Mouse (Mus musculus): ENCODE results near the gene Cdc42. TPM values are rescaled to one million over a fixed set of nuclear protein-coding genes. Genes with fewer than 3 reads are reported as not detected.

The Cdc42 gene
- 462 and 495 TPM in 2 replicates for polyA plus RNA-seq (2015; fragmentation: Nextera tagmentation; extraction: Ambion mirVana)

DNA sequence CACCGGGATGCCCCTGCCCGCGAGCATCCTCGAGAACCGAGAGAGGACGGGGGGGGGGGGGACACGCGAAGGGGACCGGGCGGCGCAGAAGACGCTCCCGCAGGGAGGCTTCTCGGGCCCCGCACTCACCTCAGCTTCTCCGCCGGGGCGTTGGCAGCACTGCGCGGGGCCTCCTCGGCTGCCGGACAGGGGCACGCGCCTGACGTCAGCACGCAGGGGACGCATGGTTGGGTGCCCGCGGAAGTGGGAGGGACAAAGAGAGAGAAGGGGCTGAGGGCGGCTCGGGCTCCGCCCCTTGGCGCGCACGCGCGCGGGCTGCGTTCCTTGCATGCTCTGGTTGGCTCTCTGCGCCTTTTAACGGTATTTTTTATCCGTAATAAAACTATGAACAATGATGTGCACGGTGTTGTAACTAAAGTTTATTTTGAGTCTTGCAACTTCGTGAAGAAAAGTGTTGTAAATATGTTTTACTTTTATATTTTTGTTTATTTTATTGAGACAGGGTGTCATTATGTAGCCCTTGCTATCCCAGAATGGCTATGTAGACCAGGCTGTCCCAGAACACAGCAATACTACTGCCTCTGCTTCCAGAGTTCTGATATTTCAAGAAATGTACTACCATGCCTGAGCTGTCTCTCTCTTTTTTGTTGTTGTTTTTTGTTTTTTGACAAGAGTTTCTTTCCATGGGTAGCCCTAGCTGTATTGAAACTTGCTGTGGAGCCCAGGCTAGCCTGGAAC is at the start of gene Cdc42:
Cdc42 (minus strand) TSS at position 204 of the 738 bp plus-strand sequence.
- WGBS, result 0% methylated on average over 31 of the region's 44 CpGs
- Histone ChIP-seq H3K9ac (peak within 1 kb of the TSS; percentile 99), H3K36me3 (no peaks in the 10 kb centered on the region), H3K4me2 (peak within 1 kb of the TSS; percentile 68), H3K27ac (peak within 1 kb of the TSS; percentile 97), H3K27me3 (no peaks in the 10 kb centered on the region), H3K4me3 (peak within 1 kb of the TSS; percentile 80), H3K4me1 (replicated peaks) (peaks cover 40% of the 10 kb centered on the region), H3K9me3 (replicated peaks) (no peaks in the 10 kb centered on the region)
- peak; percentile 96 for ATAC-seq (replicated peaks; ENCODE audit: insufficient number of reproducible peaks, insufficient read depth, low FRiP score, low read depth)

DNA sequence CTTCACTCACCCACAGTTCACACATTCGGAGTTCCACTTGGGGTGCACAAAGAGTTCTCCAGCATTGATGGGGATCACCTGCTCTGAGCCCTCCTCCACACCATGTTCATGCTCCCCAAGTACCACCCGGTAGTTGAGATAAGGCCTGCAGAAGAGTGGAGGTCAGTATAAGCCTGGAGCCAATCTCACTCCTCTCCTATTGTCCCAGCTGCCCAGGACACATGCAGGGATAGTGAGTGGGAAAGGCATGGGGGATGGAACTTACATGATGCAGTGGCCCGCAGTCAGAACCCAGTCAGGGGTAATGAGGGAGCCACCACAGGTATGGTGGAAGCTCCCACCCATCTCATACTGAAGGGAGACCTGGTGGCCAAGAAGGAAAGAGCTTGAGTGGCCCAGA is 48.1 kb upstream of the Cdc42 start:
- Histone ChIP-seq H3K4me1 (replicated peaks) (no peaks in the 10 kb centered on the region), H3K27me3 (no peaks in the 10 kb centered on the region), H3K9me3 (replicated peaks) (no peaks in the 10 kb centered on the region), H3K36me3 (no peaks in the 10 kb centered on the region), H3K9ac (no peak overlapping the region), H3K4me2 (no peak overlapping the region), H3K4me3 (no peak overlapping the region), H3K27ac (no peak overlapping the region)
- 73% methylated on average over 3 of the region's 3 CpGs for WGBS
- ATAC-seq (replicated peaks; ENCODE audit: insufficient number of reproducible peaks, insufficient read depth, low FRiP score, low read depth), result no peak

DNA sequence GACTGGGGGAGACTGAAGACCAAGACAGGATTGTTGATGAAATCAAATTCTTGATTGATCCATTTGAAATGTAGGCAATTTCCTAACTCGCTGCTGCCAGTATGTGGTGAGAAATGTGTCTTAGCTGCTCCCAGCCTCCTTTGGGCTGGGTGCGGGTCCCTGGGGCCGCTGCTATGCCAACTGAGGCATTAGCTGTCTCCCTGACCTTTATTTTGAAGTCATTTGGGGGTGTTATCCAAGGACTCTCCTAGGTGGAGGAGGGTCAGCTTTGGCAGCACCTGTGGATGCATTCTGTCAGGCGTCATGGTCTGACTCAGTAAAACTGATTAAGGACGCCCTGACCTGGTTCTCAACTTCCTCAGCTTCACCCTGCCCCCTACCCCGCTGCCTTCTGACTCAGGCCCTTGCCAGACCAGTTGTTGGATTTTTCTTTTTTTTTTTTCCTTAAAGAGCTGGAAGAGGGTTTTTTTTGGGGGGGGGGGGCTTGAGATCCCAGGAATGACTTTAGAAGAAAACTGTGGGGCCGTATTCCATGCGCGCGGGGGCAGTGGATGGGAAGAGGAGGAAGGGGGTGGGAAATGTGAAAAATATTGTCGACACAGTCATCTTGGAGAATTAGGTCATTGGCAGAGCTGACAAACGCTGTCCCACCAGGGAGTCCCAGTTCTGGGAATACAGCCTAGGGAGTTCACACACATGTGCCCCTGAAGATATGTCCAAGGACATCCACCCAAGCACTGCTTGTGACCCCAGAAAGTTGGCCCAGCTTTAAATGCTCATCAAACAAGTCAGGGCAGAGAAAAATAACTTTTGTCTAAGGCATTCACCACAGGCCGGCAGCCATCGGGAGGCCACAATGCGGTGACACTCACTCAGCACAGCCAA is 39.4 kb upstream of the Cdc42 start:
- Histone ChIP-seq H3K4me3 (no peak overlapping the region), H3K4me2 (no peak overlapping the region), H3K36me3 (no peaks in the 10 kb centered on the region), H3K4me1 (replicated peaks) (peaks cover 5% of the 10 kb centered on the region; the same call in 1 of the 2 replicates), H3K9ac (no peak overlapping the region), H3K27me3 (no peaks in the 10 kb centered on the region), H3K9me3 (replicated peaks) (no peaks in the 10 kb centered on the region), H3K27ac (0 out of 2 replicates have a peak overlapping the region, but pooled peaks have one; percentile 16)
- no peak for ATAC-seq (replicated peaks; ENCODE audit: insufficient number of reproducible peaks, insufficient read depth, low FRiP score, low read depth)
- 65% methylated on average over 15 of the region's 15 CpGs for WGBS

DNA sequence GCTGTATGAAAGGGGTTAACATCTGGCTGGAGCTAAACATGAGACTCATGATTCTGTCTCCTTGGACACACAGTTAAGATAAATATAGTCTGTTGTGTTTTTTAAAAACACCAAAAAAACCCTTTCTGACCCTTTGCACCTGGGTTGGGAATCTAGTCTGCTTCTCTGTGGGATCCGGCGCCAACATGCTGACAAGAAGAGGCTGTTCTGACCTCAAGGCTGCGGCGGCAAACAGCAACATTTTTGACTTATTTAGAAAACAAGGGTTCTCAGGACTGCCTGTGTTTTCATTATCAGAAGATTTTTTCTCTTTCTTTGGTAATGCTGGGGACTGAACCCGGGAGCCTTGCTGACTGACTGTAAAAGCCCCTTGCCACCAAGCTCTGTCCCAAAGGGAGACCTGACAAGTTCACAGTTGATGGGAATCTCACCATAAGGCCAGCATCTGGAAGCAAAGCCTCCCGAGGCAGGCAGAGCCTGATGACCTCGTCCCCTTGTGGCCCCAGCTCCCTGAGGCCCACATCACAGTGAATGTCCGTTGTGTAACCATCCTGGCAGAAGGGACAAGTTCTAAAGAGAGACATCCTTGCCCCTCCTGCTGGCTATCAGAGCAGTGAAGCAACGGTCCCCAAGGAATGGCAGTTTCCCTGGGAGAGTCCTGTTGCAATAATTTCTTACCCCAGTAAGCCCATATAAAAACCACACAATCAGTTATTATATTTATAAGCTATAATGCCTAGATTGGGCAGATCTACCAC is 36.0 kb upstream of the Cdc42 start:
- H3K27me3 ChIP-seq, result no peaks in the 10 kb centered on the region
- peaks cover 8% of the 10 kb centered on the region for H3K4me1 ChIP-seq (replicated peaks)
- no peak overlapping the region for H3K4me3 ChIP-seq
- 0 out of 2 replicates have a peak overlapping the region, but pooled peaks have one; percentile 31 for H3K27ac ChIP-seq
- H3K4me2 ChIP-seq, result no peak overlapping the region
- 53% methylated on average over 9 of the region's 9 CpGs for WGBS
- H3K36me3 ChIP-seq, result no peaks in the 10 kb centered on the region
- no peak overlapping the region for H3K9ac ChIP-seq
- no peaks in the 10 kb centered on the region for H3K9me3 ChIP-seq (replicated peaks)
- ATAC-seq (replicated peaks; ENCODE audit: insufficient number of reproducible peaks, insufficient read depth, low FRiP score, low read depth), result no peak

DNA sequence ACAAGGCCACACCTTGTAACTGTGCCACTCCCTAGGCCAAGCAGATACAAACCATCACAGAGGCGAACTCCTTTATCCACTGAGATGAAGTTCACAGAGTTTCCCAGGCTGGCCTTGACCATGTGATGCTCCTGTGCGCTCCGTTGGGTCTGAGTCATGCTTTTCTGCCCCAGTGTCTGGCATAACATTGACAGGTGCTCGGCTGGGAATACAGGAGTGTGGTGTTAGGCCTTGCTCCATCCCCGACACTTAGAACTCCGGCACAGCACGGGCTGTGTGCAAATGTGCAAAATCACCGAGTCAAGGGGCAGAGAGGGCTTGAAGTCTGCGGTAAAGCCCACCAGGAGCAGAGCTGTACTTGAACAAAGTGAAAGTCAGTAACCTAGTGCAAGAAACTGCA is 35.4 kb upstream of the Cdc42 start:
- H3K27me3 ChIP-seq, result no peaks in the 10 kb centered on the region

DNA sequence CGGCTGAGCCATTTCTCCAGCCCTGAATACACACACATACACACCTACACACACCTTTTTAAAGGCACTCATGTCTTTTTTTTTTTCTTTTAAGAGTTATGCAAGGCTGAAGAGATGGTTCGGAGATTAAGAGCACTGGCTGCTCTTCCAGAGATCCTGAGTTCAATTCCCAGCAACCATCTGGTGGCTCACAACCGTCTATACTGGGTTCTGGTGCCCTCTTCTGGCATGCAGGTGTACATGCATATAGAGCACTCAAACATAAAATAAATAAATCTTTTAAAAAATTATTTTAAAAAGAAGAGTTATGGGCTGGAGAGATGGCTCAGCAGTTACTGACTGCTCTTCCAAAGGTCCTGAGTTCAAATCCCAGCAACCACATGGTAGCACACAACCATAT is 33.8 kb upstream of the Cdc42 start:
- no peak overlapping the region for H3K27ac ChIP-seq
- no peaks in the 10 kb centered on the region for H3K36me3 ChIP-seq
- ATAC-seq (replicated peaks; ENCODE audit: insufficient number of reproducible peaks, insufficient read depth, low FRiP score, low read depth), result no peak
- no peak overlapping the region for H3K4me2 ChIP-seq
- no peak overlapping the region for H3K4me3 ChIP-seq
- peaks cover 10% of the 10 kb centered on the region for H3K4me1 ChIP-seq (replicated peaks)
- no peaks in the 10 kb centered on the region for H3K27me3 ChIP-seq
- H3K9ac ChIP-seq, result no peak overlapping the region
- no peaks in the 10 kb centered on the region for H3K9me3 ChIP-seq (replicated peaks)
- WGBS, result 86% methylated on average over 3 of the region's 3 CpGs

More for the DNA sequence above, 35.4 kb upstream of the Cdc42 start:
- Histone ChIP-seq H3K36me3 (no peaks in the 10 kb centered on the region), H3K9me3 (replicated peaks) (no peaks in the 10 kb centered on the region), H3K4me1 (replicated peaks) (peaks cover 8% of the 10 kb centered on the region), H3K4me3 (no peak overlapping the region), H3K9ac (no peak overlapping the region), H3K27ac (0 out of 2 replicates have a peak overlapping the region, but pooled peaks have one; percentile 31), H3K4me2 (no peak overlapping the region)
- WGBS, result 81% methylated on average over 9 of the region's 9 CpGs
- no peak for ATAC-seq (replicated peaks; ENCODE audit: insufficient number of reproducible peaks, insufficient read depth, low FRiP score, low read depth)

DNA sequence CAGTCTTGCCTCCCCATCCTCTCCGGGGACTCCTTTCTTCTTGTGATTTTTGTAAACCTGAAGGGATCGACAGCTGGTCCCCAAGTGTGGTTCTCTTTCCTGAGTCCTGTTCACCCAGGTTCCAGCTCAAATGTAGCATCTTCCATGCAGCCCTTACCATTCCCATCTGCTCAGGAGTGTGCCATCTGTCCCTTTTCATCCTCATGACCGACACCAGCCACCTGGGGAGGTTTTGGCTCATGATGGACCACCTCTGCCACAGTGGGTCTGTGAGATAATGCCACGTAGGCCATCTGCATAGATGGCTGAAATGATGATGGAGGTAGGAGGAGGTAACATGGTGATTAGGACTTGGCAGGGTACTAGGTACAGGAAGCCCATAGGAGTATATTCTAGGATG is 32.7 kb upstream of the Cdc42 start:
- Histone ChIP-seq H3K27ac (no peak overlapping the region), H3K9ac (no peak overlapping the region), H3K4me1 (replicated peaks) (peaks cover 10% of the 10 kb centered on the region), H3K27me3 (no peaks in the 10 kb centered on the region), H3K4me3 (no peak overlapping the region), H3K36me3 (no peaks in the 10 kb centered on the region), H3K4me2 (no peak overlapping the region), H3K9me3 (replicated peaks) (no peaks in the 10 kb centered on the region)
- whole genome bisulfite sequencing, result 89% methylated on average over 4 of the region's 4 CpGs
- no peak for ATAC-seq (replicated peaks; ENCODE audit: insufficient number of reproducible peaks, insufficient read depth, low FRiP score, low read depth)

DNA sequence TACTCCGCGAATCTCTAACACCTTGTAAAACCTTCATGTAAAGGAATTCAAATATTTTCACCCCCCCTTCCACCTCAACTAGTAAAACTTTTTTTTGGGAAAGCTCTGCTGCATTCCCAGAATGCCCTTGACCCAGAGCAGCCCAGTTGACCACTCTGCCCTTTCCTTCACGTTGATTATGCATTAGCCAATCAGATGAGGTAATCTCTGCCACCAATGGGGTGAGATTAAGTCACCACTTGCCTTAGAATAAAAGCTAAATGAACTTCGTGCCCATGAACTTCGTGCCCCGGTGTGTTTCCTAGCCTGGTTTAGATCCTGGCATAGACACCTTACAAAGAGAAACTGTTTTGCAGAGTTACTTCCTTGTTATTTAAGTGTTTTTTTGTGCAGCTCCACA is 31.5 kb upstream of the Cdc42 start:
- Histone ChIP-seq H3K27me3 (no peaks in the 10 kb centered on the region), H3K27ac (peak overlapping the region; percentile 96), H3K9ac (peak overlapping the region; percentile 85), H3K4me3 (peak overlapping the region; percentile 67), H3K36me3 (no peaks in the 10 kb centered on the region), H3K4me2 (peak overlapping the region; percentile 79), H3K4me1 (replicated peaks) (peaks cover 10% of the 10 kb centered on the region), H3K9me3 (replicated peaks) (no peaks in the 10 kb centered on the region)
- ATAC-seq (replicated peaks; ENCODE audit: insufficient number of reproducible peaks, insufficient read depth, low FRiP score, low read depth), result no peak
- 41% methylated on average over 6 of the region's 6 CpGs for WGBS

DNA sequence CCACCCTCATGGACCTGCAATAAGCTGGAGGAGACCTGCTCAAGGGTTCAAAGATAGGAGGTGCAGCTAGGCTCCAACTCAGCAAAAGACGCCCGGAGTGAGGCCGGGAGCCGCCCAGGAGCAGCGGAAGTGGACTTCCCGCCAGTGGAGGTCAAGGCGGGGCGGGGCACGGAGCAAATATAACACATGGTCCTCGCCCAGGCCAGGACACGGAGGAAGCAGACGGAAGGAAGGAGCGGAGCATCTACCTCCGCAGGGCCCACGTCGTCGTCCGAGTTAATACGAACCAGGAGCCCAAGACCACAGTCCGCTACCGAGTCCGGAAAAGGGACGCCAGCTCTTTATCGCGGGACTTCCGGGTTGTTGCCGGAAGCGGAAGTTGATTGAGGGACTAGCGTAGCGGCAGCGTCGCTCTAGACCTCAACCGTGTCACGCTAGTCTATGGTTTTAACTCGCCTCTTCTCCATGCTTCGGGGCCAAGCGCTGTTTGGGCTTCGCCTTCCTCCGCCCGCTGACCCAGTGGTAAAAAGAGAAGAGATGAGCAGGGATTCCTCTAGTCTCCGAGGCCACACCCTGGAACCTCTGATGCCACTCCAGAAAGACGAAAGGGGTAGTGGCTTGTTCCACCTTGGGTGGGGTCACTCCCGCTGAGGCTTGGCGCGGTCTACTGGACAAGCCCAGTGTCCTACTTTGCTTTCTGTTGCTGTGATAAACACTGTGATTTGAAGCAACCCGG is 30.7 kb upstream of the Cdc42 start:
- Histone ChIP-seq H3K9me3 (replicated peaks) (no peaks in the 10 kb centered on the region), H3K9ac (peak overlapping the region; percentile 85), H3K4me1 (replicated peaks) (peaks cover 8% of the 10 kb centered on the region), H3K27ac (peak overlapping the region; percentile 96), H3K27me3 (no peaks in the 10 kb centered on the region), H3K4me2 (peak overlapping the region; percentile 79), H3K4me3 (peak overlapping the region; percentile 67), H3K36me3 (no peaks in the 10 kb centered on the region)
- WGBS, result 2% methylated on average over 46 of the region's 46 CpGs
- peak; percentile 91 for ATAC-seq (replicated peaks; ENCODE audit: insufficient number of reproducible peaks, insufficient read depth, low FRiP score, low read depth)

DNA sequence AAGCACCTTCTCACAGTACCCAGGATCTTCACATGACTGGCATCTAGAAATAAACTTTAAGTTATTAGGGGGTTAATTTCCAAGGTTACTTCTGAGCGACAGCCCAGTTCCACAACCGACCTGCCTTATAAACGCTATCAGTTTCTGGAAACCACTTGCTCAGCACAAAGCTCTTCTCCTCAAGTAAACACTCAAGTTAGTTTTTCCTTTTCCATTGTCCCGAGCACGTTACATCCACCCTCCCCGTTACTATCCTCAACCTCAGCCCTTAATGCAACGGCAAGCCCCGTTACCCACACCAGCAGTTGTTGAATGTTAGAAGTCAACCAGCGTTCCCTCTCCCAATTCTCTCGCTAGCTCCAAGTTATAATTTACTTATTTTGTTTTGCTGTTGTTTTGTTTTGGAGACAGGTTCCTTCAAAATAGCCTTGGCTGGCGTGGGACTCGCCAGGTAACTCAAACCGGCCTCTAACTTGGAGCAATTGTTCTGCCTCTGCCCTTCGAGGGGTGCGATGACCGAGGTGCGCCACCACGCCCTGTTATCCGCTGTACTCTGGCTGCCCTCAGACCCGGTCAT is 30.1 kb upstream of the Cdc42 start:
- peak overlapping the region; percentile 96 for H3K27ac ChIP-seq
- peak overlapping the region; percentile 67 for H3K4me3 ChIP-seq
- peak overlapping the region; percentile 85 for H3K9ac ChIP-seq
- H3K36me3 ChIP-seq, result no peaks in the 10 kb centered on the region
- H3K4me1 ChIP-seq (replicated peaks), result peaks cover 8% of the 10 kb centered on the region
- WGBS, result under 1% methylated on average over 20 of the region's 20 CpGs
- H3K9me3 ChIP-seq (replicated peaks), result no peaks in the 10 kb centered on the region
- ATAC-seq (replicated peaks; ENCODE audit: insufficient number of reproducible peaks, insufficient read depth, low FRiP score, low read depth), result no peak; the same call in 1 of the 2 replicates
- H3K4me2 ChIP-seq, result peak overlapping the region; percentile 79
- H3K27me3 ChIP-seq, result no peaks in the 10 kb centered on the region
